Mouse (Mus musculus) E14TG2a.4 (cell line): ENCODE data around the gene Cyth4.

Experiments used
- CTCF ChIP-seq: conservative IDR thresholded peaks from 2 replicates; pipeline ENCODE4 v1.5.1; 2014; ENCODE audit warnings: low read length
- NANOG ChIP-seq: IDR thresholded peaks from 2 replicates; pipeline ENCODE4 v1.6.1; 2014; ENCODE audit warnings: borderline replicate concordance, low read length, mixed read lengths
- POU5F1 ChIP-seq: IDR thresholded peaks from 2 replicates; pipeline ENCODE4 v1.6.1; 2014; ENCODE audit warnings: low read length, borderline replicate concordance

- TF ChIP-seq NANOG (no peak), CTCF (no peak), POU5F1 (no peak)
Observed at GRCm38 (mm10) chr15:78559141-78559979, 37.5 kb upstream of the Cyth4 start.
